Mouse (Mus musculus) forebrain, embryonic 14.5 days (tissue): ENCODE measurements around the gene Fgfr2. TPM values are rescaled to one million over a fixed set of nuclear protein-coding genes. Genes with fewer than 3 reads are reported as not detected.

Experiments
- ATAC-seq: fragments of 200-750 bp; cut with Nextera tagmentation; 2 replicates; pipeline ENCODE4 v1.8.0; 2017; ENCODE audit warnings: mild to moderate bottlenecking, moderate library complexity
- DNase-seq: peaks from one replicate; pipeline ENCODE4 v3.0.0-alpha.2; 2015; ENCODE audit warnings: low spot score
- H3K27ac ChIP-seq: fragments of 300-500 bp; sonication (generic); 2 replicates; pipeline ENCODE4 v1.5.1; 2014; ENCODE audit warnings: low read depth, mild to moderate bottlenecking, control low read depth, low read length, moderate library complexity
- H3K27me3 ChIP-seq: fragments of 300-500 bp; sonication (generic); replicated peaks from 2 replicates; pipeline ENCODE4 v1.6.1; 2014; ENCODE audit warnings: low read length, control low read depth, mixed read lengths; ENCODE audit not compliant: control insufficient read depth, insufficient read depth
- H3K36me3 ChIP-seq: fragments of 300-500 bp; sonication (generic); 2 replicates; pipeline ENCODE4 v1.6.1; 2014; ENCODE audit warnings: low read length, control low read depth; ENCODE audit not compliant: control insufficient read depth, insufficient read depth
- H3K4me1 ChIP-seq: fragments of 300-500 bp; sonication (generic); 2 replicates; pipeline ENCODE4 v1.6.1; 2014; ENCODE audit warnings: antibody characterized with exemption, low read length, control low read depth; ENCODE audit not compliant: control insufficient read depth, insufficient read depth
- H3K4me2 ChIP-seq: fragments of 300-500 bp; sonication (generic); 2 replicates; pipeline ENCODE4 v1.6.1; 2014; ENCODE audit warnings: mild to moderate bottlenecking, control low read depth, low read length
- H3K4me3 ChIP-seq: fragments of 300-500 bp; sonication (generic); 2 replicates; pipeline ENCODE4 v1.5.1; 2014; ENCODE audit warnings: low read depth, low read length, control low read depth
- H3K9ac ChIP-seq: fragments of 300-500 bp; sonication (generic); 2 replicates; pipeline ENCODE4 v1.6.1; 2014; ENCODE audit warnings: mild to moderate bottlenecking, low read length, control low read depth, moderate library complexity
- H3K9me3 ChIP-seq: fragments of 300-500 bp; sonication (generic); replicated peaks from 2 replicates; pipeline ENCODE4 v1.6.1; 2016; ENCODE audit warnings: low read length, control low read depth, mixed read lengths; ENCODE audit not compliant: control insufficient read depth
- WGBS: fragments of 180-500 bp; shearing (Covaris S2); extraction: QIAGEN DNeasy Blood & Tissue Kit; methylation state at CpG from one replicate; pipeline ENCODE4 v1.1.7; 2014; 5-methylcytosine and 5-hydroxymethylcytosine counted together
- polyA plus RNA-seq: library from polyadenylated mRNA; unstranded; fragments of >200 nt; fragmentation: Nextera tagmentation; extraction: Ambion mirVana; gene quantifications from 2 replicates; pipeline ENCODE4 v1.2.1, GENCODE M21; 2014

Gene Fgfr2
- polyA plus RNA-seq, 1 experiment from 2014 or later: 35.9 TPM

- 93% methylated on average over 1 of the region's 1 CpGs for WGBS
- no peak overlapping the region for H3K9ac ChIP-seq
Observed at GRCm38 (mm10) chr7:131687324-131687723, 1435.8 kb downstream of the Fgfr2 start.

GRCm38 (mm10) chr7:131677126-131677525, 1446.0 kb downstream of the Fgfr2 start:
- peaks cover 10% of the 10 kb centered on the region; the same call in 1 of the 2 replicates for H3K27me3 ChIP-seq
- no peak overlapping the region for H3K4me3 ChIP-seq
- H3K9ac ChIP-seq: no peak overlapping the region
- no peaks in the 10 kb centered on the region for H3K36me3 ChIP-seq
- 96% methylated on average over 2 of the region's 2 CpGs for WGBS
- H3K27ac ChIP-seq: no peak overlapping the region
- DNase-seq (no peak), ATAC-seq (no peak)
- no peak overlapping the region for H3K4me2 ChIP-seq
- H3K9me3 ChIP-seq: no peaks in the 10 kb centered on the region
- no peaks in the 10 kb centered on the region for H3K4me1 ChIP-seq

More at GRCm38 (mm10) chr7:131687324-131687723, 1435.8 kb downstream of the Fgfr2 start:
- DNase-seq (no peak), ATAC-seq (no peak)
- H3K36me3 ChIP-seq: no peaks in the 10 kb centered on the region
- no peak overlapping the region for H3K27ac ChIP-seq
- H3K27me3 ChIP-seq: peaks cover 8% of the 10 kb centered on the region; the same call in 1 of the 2 replicates
- no peaks in the 10 kb centered on the region for H3K4me1 ChIP-seq
- no peaks in the 10 kb centered on the region for H3K9me3 ChIP-seq
- H3K4me3 ChIP-seq: no peak overlapping the region
- H3K4me2 ChIP-seq: no peak overlapping the region

- no peaks in the 10 kb centered on the region for H3K36me3 ChIP-seq
- H3K4me1 ChIP-seq: no peaks in the 10 kb centered on the region
- no peak overlapping the region for H3K4me3 ChIP-seq
- H3K9ac ChIP-seq: no peak overlapping the region
- peaks cover 7% of the 10 kb centered on the region; the same call in 1 of the 2 replicates for H3K27me3 ChIP-seq
- no peak overlapping the region for H3K4me2 ChIP-seq
- no peak for ATAC-seq
- no peak overlapping the region for H3K27ac ChIP-seq
- no peak for DNase-seq
- H3K9me3 ChIP-seq: no peaks in the 10 kb centered on the region
- 46% methylated on average over 6 of the region's 6 CpGs for WGBS
Observed at GRCm38 (mm10) chr7:131670586-131670985, 1452.6 kb downstream of the Fgfr2 start.

- ATAC-seq: no peak
Observed at GRCm38 (mm10) chr7:131669326-131669725, 1453.8 kb downstream of the Fgfr2 start.

GRCm38 (mm10) chr7:131660726-131661125, 1462.4 kb downstream of the Fgfr2 start:
- H3K27me3 ChIP-seq: peaks cover 13% of the 10 kb centered on the region; the same call in 1 of the 2 replicates

More at GRCm38 (mm10) chr7:131669326-131669725, 1453.8 kb downstream of the Fgfr2 start:
- Histone ChIP-seq H3K9me3 (no peaks in the 10 kb centered on the region), H3K27me3 (peaks cover 7% of the 10 kb centered on the region), H3K4me2 (no peak overlapping the region), H3K9ac (no peak overlapping the region), H3K36me3 (no peaks in the 10 kb centered on the region), H3K4me1 (no peaks in the 10 kb centered on the region), H3K27ac (no peak overlapping the region), H3K4me3 (no peak overlapping the region)
- 86% methylated on average over 4 of the region's 4 CpGs for WGBS
- no peak for DNase-seq

GRCm38 (mm10) chr7:131656017-131656416, 1467.1 kb downstream of the Fgfr2 start:
- DNase-seq (no peak), ATAC-seq (no peak)
- Histone ChIP-seq H3K9ac (no peak overlapping the region), H3K27ac (no peak overlapping the region), H3K27me3 (peaks cover 45% of the 10 kb centered on the region), H3K4me2 (no peak overlapping the region), H3K36me3 (no peaks in the 10 kb centered on the region), H3K9me3 (no peaks in the 10 kb centered on the region), H3K4me1 (0 out of 2 replicates have a peak, but pooled peaks cover 2% of the 10 kb centered on the region), H3K4me3 (no peak overlapping the region)
- WGBS: 24% methylated on average over 7 of the region's 7 CpGs

More at GRCm38 (mm10) chr7:131660726-131661125, 1462.4 kb downstream of the Fgfr2 start:
- H3K36me3 ChIP-seq: no peaks in the 10 kb centered on the region
- H3K9me3 ChIP-seq: no peaks in the 10 kb centered on the region
- no peak overlapping the region for H3K4me3 ChIP-seq
- H3K4me2 ChIP-seq: no peak overlapping the region
- 0 out of 2 replicates have a peak, but pooled peaks cover 2% of the 10 kb centered on the region for H3K4me1 ChIP-seq
- H3K9ac ChIP-seq: no peak overlapping the region
- 85% methylated on average over 1 of the region's 1 CpGs for WGBS
- no peak overlapping the region for H3K27ac ChIP-seq
- DNase-seq (no peak), ATAC-seq (no peak)

GRCm38 (mm10) chr7:131653416-131653815, 1469.7 kb downstream of the Fgfr2 start:
- Histone ChIP-seq H3K36me3 (no peaks in the 10 kb centered on the region), H3K4me3 (no peak overlapping the region), H3K4me1 (0 out of 2 replicates have a peak, but pooled peaks cover 2% of the 10 kb centered on the region), H3K4me2 (no peak overlapping the region), H3K27me3 (peaks cover 70% of the 10 kb centered on the region), H3K9ac (no peak overlapping the region), H3K9me3 (no peaks in the 10 kb centered on the region), H3K27ac (no peak overlapping the region)
- DNase-seq (no peak), ATAC-seq (no peak)
- WGBS: 89% methylated on average over 6 of the region's 6 CpGs

GRCm38 (mm10) chr7:131651921-131652694, 1471.0 kb downstream of the Fgfr2 start:
- H3K4me1 ChIP-seq: 0 out of 2 replicates have a peak, but pooled peaks cover 2% of the 10 kb centered on the region
- peaks cover 81% of the 10 kb centered on the region for H3K27me3 ChIP-seq
- H3K4me2 ChIP-seq: no peak overlapping the region
- ATAC-seq (peak; percentile 40; the same call in 1 of the 2 replicates), DNase-seq (peak; percentile 54)
- no peak overlapping the region for H3K9ac ChIP-seq
- no peaks in the 10 kb centered on the region for H3K36me3 ChIP-seq
- WGBS: 38% methylated on average over 12 of the region's 12 CpGs
- no peaks in the 10 kb centered on the region for H3K9me3 ChIP-seq
- H3K27ac ChIP-seq: no peak overlapping the region
- H3K4me3 ChIP-seq: no peak overlapping the region

- Histone ChIP-seq H3K4me1 (no peaks in the 10 kb centered on the region), H3K9ac (no peak overlapping the region), H3K4me3 (no peak overlapping the region), H3K36me3 (no peaks in the 10 kb centered on the region), H3K9me3 (no peaks in the 10 kb centered on the region), H3K27me3 (peaks cover 94% of the 10 kb centered on the region), H3K27ac (no peak overlapping the region), H3K4me2 (no peak overlapping the region)
- DNase-seq (no peak), ATAC-seq (no peak)
- WGBS: 50% methylated on average over 2 of the region's 2 CpGs
Observed at GRCm38 (mm10) chr7:131650277-131650676, 1472.9 kb downstream of the Fgfr2 start.
